Mouse (Mus musculus): Measurements from ENCODE around the gene Gm17622. TPM values are rescaled to one million over a fixed set of nuclear protein-coding genes. Genes with fewer than 3 reads are reported as not detected.

Gene Gm17622
- polyA plus RNA-seq, 1 experiment = not detected

GRCm38 (mm10) chr13:96527022-96527421 is 36.5 kb downstream of the Gm17622 start:
- H3K4me3 ChIP-seq (ENCODE audit: low read depth, low read length) = no peak overlapping the region
- no peaks in the 10 kb centered on the region; the same call in 1 of the 2 replicates for H3K36me3 ChIP-seq (ENCODE audit: control insufficient read depth, insufficient read depth, low read length, poor library complexity, severe bottlenecking)
- no peak overlapping the region for H3K27ac ChIP-seq (ENCODE audit: insufficient read depth, low read length)
- H3K27me3 ChIP-seq (ENCODE audit: control insufficient read depth, insufficient read depth, low read length, poor library complexity, severe bottlenecking) = no peaks in the 10 kb centered on the region
- H3K9me3 ChIP-seq (replicated peaks; ENCODE audit: control insufficient read depth, insufficient read depth, low read length, poor library complexity, severe bottlenecking) = no peaks in the 10 kb centered on the region
- TF ChIP-seq EP300 (IDR thresholded peaks at IDR 0.05; ENCODE audit: insufficient read depth, low read depth, low read length) (no peak), POLR2A (IDR thresholded peaks at IDR 0.05; ENCODE audit: insufficient read depth, low read length) (no peak), CTCF (IDR thresholded peaks at IDR 0.05; ENCODE audit: low read depth, low read length) (no peak)
- peaks cover 2% of the 10 kb centered on the region for H3K4me1 ChIP-seq (ENCODE audit: control insufficient read depth, insufficient read depth, low read length)
- H3K9ac ChIP-seq (ENCODE audit: low read depth, poor library complexity, severe bottlenecking) = no peak overlapping the region

DNA sequence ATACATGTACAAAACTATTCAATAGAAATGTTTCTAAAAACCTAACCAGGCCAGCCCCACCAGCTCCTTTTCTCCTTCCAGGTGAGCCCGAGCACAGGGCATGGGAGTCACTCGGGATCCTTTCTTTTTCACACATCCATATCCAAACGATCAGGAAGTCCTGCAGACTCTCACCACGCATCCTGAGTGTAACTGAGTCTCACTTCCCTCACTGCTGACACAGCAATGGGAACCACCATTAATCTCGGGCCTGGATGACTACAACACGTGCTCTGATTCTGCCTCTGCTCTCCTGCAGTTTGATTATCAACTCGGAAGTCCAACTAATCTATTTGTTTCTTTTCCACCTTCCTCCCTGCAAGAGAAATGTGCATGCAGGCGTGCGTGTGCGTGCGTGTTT is 37.3 kb downstream of the Gm17622 start:
- peaks cover 2% of the 10 kb centered on the region for H3K4me1 ChIP-seq (ENCODE audit: control insufficient read depth, insufficient read depth, low read length)
- no peak for TF ChIP-seq CTCF (IDR thresholded peaks at IDR 0.05; ENCODE audit: low read depth, low read length)
- no peak for TF ChIP-seq POLR2A (IDR thresholded peaks at IDR 0.05; ENCODE audit: insufficient read depth, low read length)
- no peak for TF ChIP-seq EP300 (IDR thresholded peaks at IDR 0.05; ENCODE audit: insufficient read depth, low read depth, low read length)

DNA sequence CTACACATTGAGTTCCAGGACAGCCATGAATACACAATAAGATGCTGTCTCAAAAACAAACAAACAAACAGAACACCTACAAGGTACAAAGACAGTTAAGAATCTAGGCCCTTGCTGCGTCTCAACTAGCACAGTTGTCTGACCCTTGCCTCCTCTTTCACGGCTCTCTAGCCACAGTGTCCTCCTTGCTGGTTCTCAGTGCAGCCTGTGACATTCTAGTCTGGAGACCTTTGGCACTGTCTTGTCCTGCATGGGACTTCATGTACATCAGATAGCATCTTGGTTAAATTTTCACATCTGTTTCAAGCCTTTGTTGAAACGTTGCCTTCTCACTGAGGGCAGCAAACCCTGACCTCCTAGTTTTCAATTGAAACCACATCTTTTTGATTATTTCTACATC is 38.2 kb downstream of the Gm17622 start:
- Histone ChIP-seq H3K36me3 (ENCODE audit: control insufficient read depth, insufficient read depth, low read length, poor library complexity, severe bottlenecking) (no peaks in the 10 kb centered on the region; the same call in 1 of the 2 replicates), H3K9me3 (replicated peaks; ENCODE audit: control insufficient read depth, insufficient read depth, low read length, poor library complexity, severe bottlenecking) (no peaks in the 10 kb centered on the region), H3K4me3 (ENCODE audit: low read depth, low read length) (no peak overlapping the region), H3K27me3 (ENCODE audit: control insufficient read depth, insufficient read depth, low read length, poor library complexity, severe bottlenecking) (no peaks in the 10 kb centered on the region), H3K9ac (ENCODE audit: low read depth, poor library complexity, severe bottlenecking) (no peak overlapping the region), H3K27ac (ENCODE audit: insufficient read depth, low read length) (no peak overlapping the region), H3K4me1 (ENCODE audit: control insufficient read depth, insufficient read depth, low read length) (peaks cover 4% of the 10 kb centered on the region)
- TF ChIP-seq CTCF (IDR thresholded peaks at IDR 0.05; ENCODE audit: low read depth, low read length) = no peak
- no peak for TF ChIP-seq EP300 (IDR thresholded peaks at IDR 0.05; ENCODE audit: insufficient read depth, low read depth, low read length)
- no peak for TF ChIP-seq POLR2A (IDR thresholded peaks at IDR 0.05; ENCODE audit: insufficient read depth, low read length)

More for the DNA sequence above, 37.3 kb downstream of the Gm17622 start:
- H3K9ac ChIP-seq (ENCODE audit: low read depth, poor library complexity, severe bottlenecking) = no peak overlapping the region
- no peaks in the 10 kb centered on the region; the same call in 1 of the 2 replicates for H3K36me3 ChIP-seq (ENCODE audit: control insufficient read depth, insufficient read depth, low read length, poor library complexity, severe bottlenecking)
- H3K27me3 ChIP-seq (ENCODE audit: control insufficient read depth, insufficient read depth, low read length, poor library complexity, severe bottlenecking) = no peaks in the 10 kb centered on the region
- no peak overlapping the region for H3K4me3 ChIP-seq (ENCODE audit: low read depth, low read length)
- H3K9me3 ChIP-seq (replicated peaks; ENCODE audit: control insufficient read depth, insufficient read depth, low read length, poor library complexity, severe bottlenecking) = no peaks in the 10 kb centered on the region
- no peak overlapping the region for H3K27ac ChIP-seq (ENCODE audit: insufficient read depth, low read length)

- no peaks in the 10 kb centered on the region for H3K27me3 ChIP-seq (ENCODE audit: control insufficient read depth, insufficient read depth, low read length, poor library complexity, severe bottlenecking)
- no peak overlapping the region for H3K9ac ChIP-seq (ENCODE audit: low read depth, poor library complexity, severe bottlenecking)
- H3K36me3 ChIP-seq (ENCODE audit: control insufficient read depth, insufficient read depth, low read length, poor library complexity, severe bottlenecking) = no peaks in the 10 kb centered on the region; the same call in 1 of the 2 replicates
- no peaks in the 10 kb centered on the region for H3K9me3 ChIP-seq (replicated peaks; ENCODE audit: control insufficient read depth, insufficient read depth, low read length, poor library complexity, severe bottlenecking)
- TF ChIP-seq CTCF (IDR thresholded peaks at IDR 0.05; ENCODE audit: low read depth, low read length) (no peak), POLR2A (IDR thresholded peaks at IDR 0.05; ENCODE audit: insufficient read depth, low read length) (no peak), EP300 (IDR thresholded peaks at IDR 0.05; ENCODE audit: insufficient read depth, low read depth, low read length) (no peak)
- peaks cover 4% of the 10 kb centered on the region for H3K4me1 ChIP-seq (ENCODE audit: control insufficient read depth, insufficient read depth, low read length)
- no peak overlapping the region for H3K4me3 ChIP-seq (ENCODE audit: low read depth, low read length)
- H3K27ac ChIP-seq (ENCODE audit: insufficient read depth, low read length) = no peak overlapping the region
Observed at GRCm38 (mm10) chr13:96529542-96529941, 39.0 kb downstream of the Gm17622 start.

DNA sequence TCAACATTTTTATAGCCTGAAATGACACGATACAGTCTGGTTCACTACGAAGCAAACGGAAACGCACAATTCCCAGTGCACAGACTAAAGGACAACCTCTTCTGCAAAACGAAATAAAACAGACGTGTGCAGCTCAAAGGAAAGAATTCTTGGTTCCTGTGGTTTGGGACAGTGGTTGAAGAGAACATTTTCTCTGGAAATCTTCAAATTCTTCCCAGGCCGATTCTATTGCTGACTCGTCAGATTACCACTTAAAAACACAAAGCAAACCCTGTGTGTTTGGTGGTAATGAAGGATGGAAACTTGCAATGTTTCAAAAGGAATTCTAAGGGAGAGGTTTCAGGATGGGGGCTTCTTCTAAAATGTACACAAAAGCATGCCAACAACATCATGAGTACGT is 39.5 kb downstream of the Gm17622 start:
- H3K27ac ChIP-seq (ENCODE audit: insufficient read depth, low read length) = no peak overlapping the region
- no peaks in the 10 kb centered on the region for H3K27me3 ChIP-seq (ENCODE audit: control insufficient read depth, insufficient read depth, low read length, poor library complexity, severe bottlenecking)
- no peaks in the 10 kb centered on the region; the same call in 1 of the 2 replicates for H3K36me3 ChIP-seq (ENCODE audit: control insufficient read depth, insufficient read depth, low read length, poor library complexity, severe bottlenecking)
- TF ChIP-seq POLR2A (IDR thresholded peaks at IDR 0.05; ENCODE audit: insufficient read depth, low read length) (no peak), EP300 (IDR thresholded peaks at IDR 0.05; ENCODE audit: insufficient read depth, low read depth, low read length) (no peak), CTCF (IDR thresholded peaks at IDR 0.05; ENCODE audit: low read depth, low read length) (no peak)
- no peak overlapping the region for H3K4me3 ChIP-seq (ENCODE audit: low read depth, low read length)
- H3K4me1 ChIP-seq (ENCODE audit: control insufficient read depth, insufficient read depth, low read length) = peaks cover 4% of the 10 kb centered on the region
- no peaks in the 10 kb centered on the region for H3K9me3 ChIP-seq (replicated peaks; ENCODE audit: control insufficient read depth, insufficient read depth, low read length, poor library complexity, severe bottlenecking)
- H3K9ac ChIP-seq (ENCODE audit: low read depth, poor library complexity, severe bottlenecking) = no peak overlapping the region

DNA sequence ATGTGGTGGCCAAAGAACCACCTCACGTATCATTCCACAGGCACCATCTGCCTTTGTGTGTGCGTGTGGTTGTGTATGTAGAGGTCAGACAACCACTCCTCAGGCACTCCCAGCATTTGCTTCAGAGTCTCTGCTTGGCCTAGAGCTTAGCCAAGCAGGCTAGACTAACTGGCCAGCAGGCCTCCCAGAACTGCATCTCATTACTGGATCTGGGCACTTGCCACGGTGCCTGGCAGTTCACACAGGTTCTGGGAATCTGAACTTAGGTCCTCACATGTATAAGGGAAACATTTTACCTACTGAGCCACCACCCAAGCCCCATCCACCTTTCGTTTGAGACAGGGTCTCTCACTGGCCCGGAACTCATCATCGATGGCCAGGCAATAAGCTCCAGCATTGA is 41.6 kb downstream of the Gm17622 start:
- no peaks in the 10 kb centered on the region for H3K9me3 ChIP-seq (replicated peaks; ENCODE audit: control insufficient read depth, insufficient read depth, low read length, poor library complexity, severe bottlenecking)
- H3K4me1 ChIP-seq (ENCODE audit: control insufficient read depth, insufficient read depth, low read length) = peaks cover 4% of the 10 kb centered on the region
- H3K27me3 ChIP-seq (ENCODE audit: control insufficient read depth, insufficient read depth, low read length, poor library complexity, severe bottlenecking) = no peaks in the 10 kb centered on the region
- no peak overlapping the region for H3K9ac ChIP-seq (ENCODE audit: low read depth, poor library complexity, severe bottlenecking)
- no peak overlapping the region for H3K4me3 ChIP-seq (ENCODE audit: low read depth, low read length)
- no peak overlapping the region for H3K27ac ChIP-seq (ENCODE audit: insufficient read depth, low read length)
- no peaks in the 10 kb centered on the region; the same call in 1 of the 2 replicates for H3K36me3 ChIP-seq (ENCODE audit: control insufficient read depth, insufficient read depth, low read length, poor library complexity, severe bottlenecking)
- TF ChIP-seq POLR2A (IDR thresholded peaks at IDR 0.05; ENCODE audit: insufficient read depth, low read length) (no peak), CTCF (IDR thresholded peaks at IDR 0.05; ENCODE audit: low read depth, low read length) (no peak), EP300 (IDR thresholded peaks at IDR 0.05; ENCODE audit: insufficient read depth, low read depth, low read length) (no peak)

Measured in ES-Bruce4 (cell line).